Comparison of ENCODE assay signal across 10 mouse cellular contexts in the genomic region with DNA sequence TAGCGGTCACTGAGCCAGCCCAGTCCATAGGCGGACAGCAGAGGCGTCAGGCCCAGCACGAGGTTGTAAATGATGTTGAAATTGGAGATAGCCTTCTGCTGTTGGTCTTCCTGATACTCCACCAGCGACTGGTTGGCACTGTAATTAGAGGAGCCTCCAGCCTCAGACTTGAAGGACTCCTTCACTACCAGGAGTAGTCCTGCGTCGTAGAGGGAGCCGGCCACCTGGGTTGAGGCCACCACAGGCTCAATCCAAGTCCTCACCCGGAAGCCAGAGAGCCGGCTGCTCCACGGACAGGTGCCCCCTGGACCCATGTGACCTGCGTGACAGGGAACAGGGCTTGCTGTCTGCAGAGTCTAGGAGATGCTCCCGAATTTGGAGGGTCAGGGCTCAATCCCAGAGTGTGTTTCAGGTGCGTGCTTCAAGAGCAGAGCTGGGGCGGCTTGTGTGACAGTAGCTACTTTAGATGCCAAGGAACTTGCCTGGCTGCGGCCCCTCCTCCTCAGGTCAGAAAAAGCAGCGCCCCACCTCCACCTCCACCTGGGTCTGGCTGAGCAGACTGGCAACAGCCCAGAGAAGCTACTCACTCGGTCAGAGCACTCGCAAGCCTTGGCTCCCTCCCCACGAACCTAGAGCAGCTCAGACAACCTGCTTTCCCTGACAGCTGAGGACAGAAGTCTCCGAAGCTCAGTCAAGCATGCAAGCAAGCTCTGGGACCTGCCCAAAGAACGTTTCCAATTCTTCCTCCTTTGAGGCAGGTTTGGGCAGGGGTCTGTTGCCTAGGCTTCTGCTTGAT. TPM values are rescaled to one million over a fixed set of nuclear protein-coding genes. Genes with fewer than 3 reads are reported as not detected.
DNase-seq lines count a peak whose midpoint lies in the region; ATAC-seq and TF ChIP-seq lines count a peak whose summit lies in the region.
"Had no signal": no experiment of that assay in that cellular context is flagged by ENCODE, and none has a peak within 500 bp of the region (broad histone marks: within the 10 kb centered on the region; RNA-seq: fewer than 3 reads in every experiment).

A gene (minus strand): TSS at position 449 of the 796 bp plus-strand sequence.

- H3K36me3 ChIP-seq in midbrain, embryonic 12.5 days: no peaks in the 10 kb centered on the region
- no peaks in the 10 kb centered on the region for H3K36me3 ChIP-seq in midbrain, postnatal 0 days (ENCODE audit: insufficient read depth, low read length)
- no peaks in the 10 kb centered on the region for H3K36me3 ChIP-seq in embryonic facial prominence, embryonic 12.5 days
- no peaks in the 10 kb centered on the region for H3K36me3 ChIP-seq in intestine, embryonic 16.5 days (ENCODE audit: control insufficient read depth, insufficient read depth, low read length)
- H3K36me3 ChIP-seq in midbrain, embryonic 13.5 days: no peaks in the 10 kb centered on the region

- H3K4me2 ChIP-seq in midbrain, embryonic 12.5 days (replicated peaks): peak within 1 kb of the TSS; percentile 22
- no peak within 1 kb of the TSS for H3K4me2 ChIP-seq in midbrain, postnatal 0 days (ENCODE audit: low read depth, low read length, poor library complexity, severe bottlenecking)
- H3K4me2 ChIP-seq in embryonic facial prominence, embryonic 12.5 days (replicated peaks): peak within 1 kb of the TSS; percentile 13; the same call in 1 of the 2 replicates
- 0 out of 2 replicates have a peak within 1 kb of the TSS, but pooled peaks have one; percentile 17 for H3K4me2 ChIP-seq in intestine, embryonic 16.5 days (ENCODE audit: low read depth, low read length)
- peak within 1 kb of the TSS; percentile 26; the same call in 1 of the 2 replicates for H3K4me2 ChIP-seq in midbrain, embryonic 13.5 days (replicated peaks)

- TF ChIP-seq CTCF in midbrain, postnatal 0 days (IDR thresholded peaks at IDR 0.05): no peak
- no peak for TF ChIP-seq CTCF in layer of hippocampus, adult 2 months (conservative IDR thresholded peaks at IDR 0.05)

- no peak; the same call in 1 of the 2 replicates for ATAC-seq in midbrain, embryonic 12.5 days (ENCODE audit: low FRiP score, low read depth)
- no peak for ATAC-seq in midbrain, postnatal 0 days (ENCODE audit: low FRiP score)
- no peak for ATAC-seq in embryonic facial prominence, embryonic 12.5 days (ENCODE audit: insufficient number of reproducible peaks, insufficient read depth, low FRiP score, low TSS enrichment)
- no peak for ATAC-seq in intestine, embryonic 16.5 days
- peak; percentile 24; the same call in 1 of the 2 replicates for ATAC-seq in midbrain, embryonic 13.5 days

- no peaks in the 10 kb centered on the region for H3K4me1 ChIP-seq in midbrain, embryonic 12.5 days
- no peaks in the 10 kb centered on the region for H3K4me1 ChIP-seq in midbrain, postnatal 0 days (ENCODE audit: insufficient read depth, low read length)
- H3K4me1 ChIP-seq in embryonic facial prominence, embryonic 12.5 days: no peaks in the 10 kb centered on the region
- no peaks in the 10 kb centered on the region for H3K4me1 ChIP-seq in intestine, embryonic 16.5 days (ENCODE audit: control insufficient read depth, insufficient read depth, low read length)
- H3K4me1 ChIP-seq in midbrain, embryonic 13.5 days (replicated peaks): no peaks in the 10 kb centered on the region

- WGBS in midbrain, embryonic 12.5 days: 23% methylated on average over 22 of the region's 22 CpGs
- WGBS in midbrain, postnatal 0 days: 18% methylated on average over 22 of the region's 22 CpGs
- 10% methylated on average over 22 of the region's 22 CpGs for WGBS in embryonic facial prominence, embryonic 12.5 days
- WGBS in intestine, embryonic 16.5 days: 15% methylated on average over 22 of the region's 22 CpGs
- 20% methylated on average over 22 of the region's 22 CpGs for WGBS in midbrain, embryonic 13.5 days

- H3K9ac ChIP-seq in midbrain, embryonic 12.5 days (replicated peaks): no peak within 1 kb of the TSS
- H3K9ac ChIP-seq in midbrain, postnatal 0 days (replicated peaks; ENCODE audit: low read length, poor library complexity, severe bottlenecking): no peak within 1 kb of the TSS
- H3K9ac ChIP-seq in embryonic facial prominence, embryonic 12.5 days: no peak within 1 kb of the TSS
- no peak within 1 kb of the TSS for H3K9ac ChIP-seq in intestine, embryonic 16.5 days (ENCODE audit: low read depth, low read length)
- H3K9ac ChIP-seq in midbrain, embryonic 13.5 days (replicated peaks): no peak within 1 kb of the TSS

- no peaks in the 10 kb centered on the region for H3K9me3 ChIP-seq in midbrain, embryonic 12.5 days
- no peaks in the 10 kb centered on the region for H3K9me3 ChIP-seq in midbrain, postnatal 0 days (ENCODE audit: low read length)
- H3K9me3 ChIP-seq in embryonic facial prominence, embryonic 12.5 days: no peaks in the 10 kb centered on the region
- H3K9me3 ChIP-seq in intestine, embryonic 16.5 days (ENCODE audit: control insufficient read depth, low read length): no peaks in the 10 kb centered on the region
- H3K9me3 ChIP-seq in midbrain, embryonic 13.5 days: no peaks in the 10 kb centered on the region

- no peak within 1 kb of the TSS for H3K27ac ChIP-seq in midbrain, embryonic 12.5 days (replicated peaks)
- no peak within 1 kb of the TSS for H3K27ac ChIP-seq in midbrain, postnatal 0 days (ENCODE audit: low read depth, low read length)
- no peak within 1 kb of the TSS for H3K27ac ChIP-seq in embryonic facial prominence, embryonic 12.5 days
- no peak within 1 kb of the TSS for H3K27ac ChIP-seq in intestine, embryonic 16.5 days (ENCODE audit: low read length)
- no peak within 1 kb of the TSS for H3K27ac ChIP-seq in midbrain, embryonic 13.5 days
- H3K27ac ChIP-seq in layer of hippocampus, adult 2 months: no peak within 1 kb of the TSS
- H3K27ac ChIP-seq: heart, adult 2 months had no signal

- no peak for DNase-seq in midbrain, postnatal 0 days (ENCODE audit: low spot score)
- no peak for DNase-seq in left cerebral cortex, adult 18-20 months (ENCODE audit: low spot score in 2 of 2)
- no peak for DNase-seq in layer of hippocampus, adult 2 months (ENCODE audit: low spot score in 2 of 2)
- DNase-seq: heart, adult 2 months had no signal

- H3K4me3 ChIP-seq in midbrain, embryonic 12.5 days: no peak within 1 kb of the TSS
- H3K4me3 ChIP-seq in midbrain, postnatal 0 days (ENCODE audit: low read depth, low read length): no peak within 1 kb of the TSS
- no peak within 1 kb of the TSS for H3K4me3 ChIP-seq in embryonic facial prominence, embryonic 12.5 days
- H3K4me3 ChIP-seq in intestine, embryonic 16.5 days (ENCODE audit: low read length): no peak within 1 kb of the TSS
- H3K4me3 ChIP-seq in midbrain, embryonic 13.5 days (replicated peaks): no peak within 1 kb of the TSS
- no peak within 1 kb of the TSS for H3K4me3 ChIP-seq in layer of hippocampus, adult 2 months
- H3K4me3 ChIP-seq: heart, adult 2 months had no signal

- H3K27me3 ChIP-seq in midbrain, embryonic 12.5 days: peaks cover 21% of the 10 kb centered on the region
- no peaks in the 10 kb centered on the region for H3K27me3 ChIP-seq in midbrain, postnatal 0 days (ENCODE audit: insufficient read depth, low read length)
- peaks cover 24% of the 10 kb centered on the region for H3K27me3 ChIP-seq in embryonic facial prominence, embryonic 12.5 days
- H3K27me3 ChIP-seq in intestine, embryonic 16.5 days (replicated peaks; ENCODE audit: control insufficient read depth, insufficient read depth, low read length): no peaks in the 10 kb centered on the region; the same call in 1 of the 2 replicates
- H3K27me3 ChIP-seq in midbrain, embryonic 13.5 days: peaks cover 19% of the 10 kb centered on the region; the same call in 1 of the 2 replicates

RNA-seq across cellular contexts. Expression of the gene that starts here (rescaled TPM):
- polyA plus RNA-seq in midbrain, embryonic 12.5 days (2016; fragmentation: Nextera tagmentation; extraction: Ambion mirVana): not detected in 2 replicates
- 0.16 TPM in 1 of 2 replicates, not detected in the other for total RNA-seq in midbrain, postnatal 0 days (2014; rRNA removed)
- 0.05 and 0.11 TPM in 2 replicates for polyA plus RNA-seq in midbrain, postnatal 0 days (2015; fragmentation: Nextera tagmentation; extraction: Ambion mirVana)
- polyA plus RNA-seq in embryonic facial prominence, embryonic 12.5 days (2016; fragmentation: Nextera tagmentation; extraction: Ambion mirVana): 0.08 TPM in 1 of 2 replicates, not detected in the other
- not detected in 2 replicates for polyA plus RNA-seq in intestine, embryonic 16.5 days (2015; fragmentation: Nextera tagmentation; extraction: Ambion mirVana)
- 0.09 TPM in 1 of 2 replicates, not detected in the other for polyA plus RNA-seq in midbrain, embryonic 13.5 days (2015; fragmentation: Nextera tagmentation; extraction: Ambion mirVana)
- not detected for total RNA-seq in left cerebral cortex, adult 18-20 months (2021)
- total RNA-seq in layer of hippocampus, adult 2 months (2021): not detected
- total RNA-seq: liver, adult 2 months; neutrophil, adult 5-6 weeks had no signal
- polyA plus RNA-seq: liver, adult 2 months had no signal

Comparison
In these comparisons a context has a peak if more than half of its experiments do, and no peak if none do; other contexts are left out.
1. Peak in ATAC-seq and H3K4me2 ChIP-seq in midbrain, embryonic 13.5 days; RNA of the gene not detected or under 1 TPM.